Mouse (Mus musculus) thymus, adult 2 months (tissue): ENCODE measurements at regions not wholly inside any gene's neighbourhood (a gene's known extent, or its start where the extent isn't known, plus 50 kb on each side); places are given as distances from the start of the nearest gene placed in this dataset.

ENCODE experiments used
- CTCF ChIP-seq: fragments of 200-500 bp; IDR thresholded peaks from 2 replicates; pipeline ENCODE4 v1.5.1; 2012; ENCODE audit warnings: mild to moderate bottlenecking, control low read depth, low read length, moderate library complexity, borderline replicate concordance; ENCODE audit not compliant: control insufficient read depth, poor library complexity, insufficient read depth; ENCODE audit errors: extremely low read depth
- POLR2A ChIP-seq: fragments of 200-500 bp; IDR thresholded peaks from 2 replicates; pipeline ENCODE4 v1.6.1; 2012; ENCODE audit warnings: mild to moderate bottlenecking, low read length, control low read depth, moderate library complexity; ENCODE audit not compliant: control insufficient read depth, poor library complexity, insufficient read depth; ENCODE audit errors: extremely low read depth

DNA sequence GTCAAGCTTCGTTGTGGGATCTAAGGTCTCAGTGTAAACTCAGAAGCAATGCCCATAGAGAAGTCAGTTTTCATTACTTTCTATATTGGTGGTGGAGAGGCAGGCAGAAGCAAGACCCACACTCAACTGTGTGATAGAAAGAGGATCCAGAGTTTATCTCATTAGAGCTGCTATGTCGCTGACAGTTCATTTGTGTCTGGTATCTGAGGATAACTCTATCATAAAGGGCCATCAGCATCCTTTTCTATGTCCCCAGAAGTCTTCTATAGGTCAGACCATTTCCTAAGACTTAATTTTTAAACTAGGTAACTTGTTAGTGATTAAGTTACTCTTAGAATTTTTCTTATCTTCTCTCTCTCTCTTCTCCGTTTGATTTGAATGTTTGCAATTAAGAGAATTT is 252.8 kb downstream of the Ndfip2 start:
- no peak for TF ChIP-seq POLR2A
- no peak for TF ChIP-seq CTCF
